In the genomic region with DNA sequence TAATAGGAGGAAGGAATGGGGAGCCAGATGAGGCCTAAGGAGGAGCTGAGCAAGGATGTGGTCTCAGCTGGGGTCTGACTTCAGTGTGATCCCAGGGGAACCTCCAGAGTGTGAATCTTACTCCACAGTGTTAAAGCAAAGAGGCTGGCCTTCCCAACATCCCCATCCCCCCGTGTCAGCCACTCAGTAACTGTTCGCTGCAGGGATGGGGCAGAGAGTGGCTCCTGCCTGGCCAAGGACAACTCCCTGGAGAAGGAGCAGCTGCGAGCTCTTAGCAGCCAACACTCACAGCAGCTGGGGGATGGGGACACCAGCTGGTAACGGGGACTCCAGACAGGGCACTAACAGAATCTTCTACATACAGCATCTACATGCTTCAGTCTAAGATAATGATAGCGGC, we compare ENCODE assay signal across 9 mouse cellular contexts. TPM values are rescaled to one million over a fixed set of nuclear protein-coding genes. Genes with fewer than 3 reads are reported as not detected.
A peak's percentile ranks its signal among the peaks of the same experiment; 100 is the strongest.
DNase-seq lines count a peak whose midpoint lies in the region; ATAC-seq lines count a peak whose summit lies in the region.
"Had no signal": no experiment of that assay in that cellular context is flagged by ENCODE, and none has a peak within 500 bp of the region (broad histone marks: within the 10 kb centered on the region; RNA-seq: fewer than 3 reads in every experiment).

No protein-coding gene starts in this region.

- ATAC-seq in kidney, embryonic 16.5 days (ENCODE audit: low FRiP score, low TSS enrichment): peak; percentile 24
- ATAC-seq in embryonic facial prominence, embryonic 15.5 days (ENCODE audit: insufficient number of reproducible peaks, low FRiP score, low TSS enrichment, low read depth): peak; percentile 68; the same call in 1 of the 2 replicates
- ATAC-seq in heart, embryonic 13.5 days (ENCODE audit: extremely low read depth, insufficient number of reproducible peaks, low FRiP score, low TSS enrichment): no peak
- ATAC-seq in midbrain, embryonic 12.5 days (ENCODE audit: low FRiP score, low read depth): peak; percentile 77
- ATAC-seq in erythroblast, adult 5-6 weeks (replicated peaks; ENCODE audit: low FRiP score, poor library complexity, severe bottlenecking): no peak

- no peak overlapping the region for H3K4me3 ChIP-seq in kidney, embryonic 16.5 days (ENCODE audit: low read length)
- no peak overlapping the region for H3K4me3 ChIP-seq in embryonic facial prominence, embryonic 15.5 days (replicated peaks)
- no peak overlapping the region for H3K4me3 ChIP-seq in heart, embryonic 13.5 days
- no peak overlapping the region for H3K4me3 ChIP-seq in midbrain, embryonic 12.5 days

- H3K27ac ChIP-seq in kidney, embryonic 16.5 days (ENCODE audit: low read length): peak overlapping the region; percentile 35; the same call in 1 of the 2 replicates
- H3K27ac ChIP-seq in embryonic facial prominence, embryonic 15.5 days (replicated peaks): no peak overlapping the region; the same call in 1 of the 2 replicates
- 0 out of 2 replicates have a peak overlapping the region, but pooled peaks have one; percentile 12 for H3K27ac ChIP-seq in heart, embryonic 13.5 days (replicated peaks)
- peak overlapping the region; percentile 60 for H3K27ac ChIP-seq in midbrain, embryonic 12.5 days (replicated peaks)

- 48% methylated on average over 5 of the region's 5 CpGs for WGBS in kidney, embryonic 16.5 days
- WGBS in embryonic facial prominence, embryonic 15.5 days: 43% methylated on average over 5 of the region's 5 CpGs
- 35% methylated on average over 5 of the region's 5 CpGs for WGBS in heart, embryonic 13.5 days
- WGBS in midbrain, embryonic 12.5 days: 21% methylated on average over 5 of the region's 5 CpGs

- H3K4me1 ChIP-seq in kidney, embryonic 16.5 days (ENCODE audit: insufficient read depth, low read length): peaks cover 56% of the 10 kb centered on the region
- H3K4me1 ChIP-seq in embryonic facial prominence, embryonic 15.5 days: peaks cover 25% of the 10 kb centered on the region
- peaks cover 34% of the 10 kb centered on the region for H3K4me1 ChIP-seq in heart, embryonic 13.5 days
- peaks cover 56% of the 10 kb centered on the region for H3K4me1 ChIP-seq in midbrain, embryonic 12.5 days

- no peak for DNase-seq in kidney, adult 11 months
- no peak for DNase-seq in testis, postnatal 10 days (ENCODE audit: low spot score)
- no peak for DNase-seq in spleen, adult 12 weeks (ENCODE audit: low spot score)
- DNase-seq: cerebellum, adult 2 months had no signal

- no peak overlapping the region for H3K9ac ChIP-seq in kidney, embryonic 16.5 days (replicated peaks; ENCODE audit: low read length)
- H3K9ac ChIP-seq in embryonic facial prominence, embryonic 15.5 days: no peak overlapping the region
- no peak overlapping the region for H3K9ac ChIP-seq in heart, embryonic 13.5 days
- H3K9ac ChIP-seq in midbrain, embryonic 12.5 days (replicated peaks): no peak overlapping the region

- no peak overlapping the region for H3K4me2 ChIP-seq in kidney, embryonic 16.5 days (replicated peaks; ENCODE audit: low read depth, low read length)
- no peak overlapping the region for H3K4me2 ChIP-seq in embryonic facial prominence, embryonic 15.5 days (replicated peaks)
- H3K4me2 ChIP-seq in heart, embryonic 13.5 days: no peak overlapping the region
- H3K4me2 ChIP-seq in midbrain, embryonic 12.5 days (replicated peaks): no peak overlapping the region

- no peaks in the 10 kb centered on the region for H3K9me3 ChIP-seq in kidney, embryonic 16.5 days (ENCODE audit: low read length)
- no peaks in the 10 kb centered on the region for H3K9me3 ChIP-seq in embryonic facial prominence, embryonic 15.5 days (replicated peaks)
- H3K9me3 ChIP-seq in heart, embryonic 13.5 days: no peaks in the 10 kb centered on the region
- H3K9me3 ChIP-seq in midbrain, embryonic 12.5 days: no peaks in the 10 kb centered on the region

- H3K36me3 ChIP-seq in kidney, embryonic 16.5 days (ENCODE audit: insufficient read depth, low read length): peaks cover 52% of the 10 kb centered on the region
- H3K36me3 ChIP-seq in embryonic facial prominence, embryonic 15.5 days: peaks cover 40% of the 10 kb centered on the region
- peaks cover 97% of the 10 kb centered on the region for H3K36me3 ChIP-seq in heart, embryonic 13.5 days
- peaks cover 22% of the 10 kb centered on the region for H3K36me3 ChIP-seq in midbrain, embryonic 12.5 days

- no peaks in the 10 kb centered on the region for H3K27me3 ChIP-seq in kidney, embryonic 16.5 days (ENCODE audit: insufficient read depth, low read length)
- H3K27me3 ChIP-seq in embryonic facial prominence, embryonic 15.5 days: no peaks in the 10 kb centered on the region
- no peaks in the 10 kb centered on the region for H3K27me3 ChIP-seq in heart, embryonic 13.5 days (replicated peaks)
- H3K27me3 ChIP-seq in midbrain, embryonic 12.5 days: peaks cover 9% of the 10 kb centered on the region; the same call in 1 of the 2 replicates

RNA-seq across cellular contexts. Expression of gene Jag1, which starts 15.4 kb away (rescaled TPM):
- 37.9 and 49.2 TPM in 2 replicates for polyA plus RNA-seq in kidney, embryonic 16.5 days (2015; fragmentation: Nextera tagmentation; extraction: Ambion mirVana)
- polyA plus RNA-seq in embryonic facial prominence, embryonic 15.5 days (2015; fragmentation: Nextera tagmentation; extraction: Ambion mirVana): 30.9 and 32.2 TPM in 2 replicates
- 12.0 and 12.6 TPM in 2 replicates for polyA plus RNA-seq in heart, embryonic 13.5 days (2015; fragmentation: Nextera tagmentation; extraction: Ambion mirVana)
- polyA plus RNA-seq in midbrain, embryonic 12.5 days (2016; fragmentation: Nextera tagmentation; extraction: Ambion mirVana): 51.2 and 53.0 TPM in 2 replicates
- 0.63 and 0.77 TPM in 2 replicates for total RNA-seq in erythroblast, adult 5-6 weeks (2015; ENCODE audit: low replicate concordance)
- 0.14 and 0.34 TPM in 2 replicates for total RNA-seq in erythroblast, adult 5-6 weeks (2017; ENCODE audit: low replicate concordance)

Comparison
In these comparisons a context has a peak if more than half of its experiments do, and no peak if none do; other contexts are left out.
1. ATAC-seq: peak in kidney, embryonic 16.5 days (single experiment), embryonic facial prominence, embryonic 15.5 days (single experiment) and midbrain, embryonic 12.5 days (single experiment); none in heart, embryonic 13.5 days (single experiment) and erythroblast, adult 5-6 weeks (single experiment).